Mouse (Mus musculus) layer of hippocampus, adult 11-12 months (tissue): Measurements from ENCODE around the gene Mrpl11.
"Not testable (repeated sequence)": the region's sequence is repeated elsewhere in the genome, so short reads cannot be mapped to it uniquely, and the experiment has no call there.

Source experiments
- DNase-seq: peaks from one replicate; pipeline ENCODE4 v3.0.0; 2022; ENCODE audit warnings: low spot score

Gene Mrpl11

GRCm38 (mm10) chr19:4992904-4993303, 31.0 kb downstream of the Mrpl11 start:
- peak; percentile 87 for DNase-seq

- DNase-seq = peak; percentile 84
These were observed 32.1 kb downstream of the Mrpl11 start for GRCm38 (mm10) chr19:4994043-4994442.

GRCm38 (mm10) chr19:4999445-5000140, 37.6 kb downstream of the Mrpl11 start:
- DNase-seq = peak; percentile 71

GRCm38 (mm10) chr19:5001666-5002406, 39.9 kb downstream of the Mrpl11 start:
- peak; percentile 94 for DNase-seq

- DNase-seq = not testable (repeated sequence)
These were observed 41.7 kb downstream of the Mrpl11 start for GRCm38 (mm10) chr19:5003644-5004043.

GRCm38 (mm10) chr19:5004925-5005324, 43.0 kb downstream of the Mrpl11 start:
- no peak for DNase-seq

- DNase-seq = no peak
These were observed 51.2 kb downstream of the Mrpl11 start for GRCm38 (mm10) chr19:5013138-5013537.

GRCm38 (mm10) chr19:5014961-5015398, 53.0 kb downstream of the Mrpl11 start:
- no peak for DNase-seq

GRCm38 (mm10) chr19:5016221-5016742, 54.3 kb downstream of the Mrpl11 start:
- DNase-seq = no peak
